Mouse (Mus musculus) heart, adult 2 months (tissue): ENCODE measurements around the gene Alpl. TPM values are rescaled to one million over a fixed set of nuclear protein-coding genes. Genes with fewer than 3 reads are reported as not detected.

ENCODE experiments used
- DNase-seq, 2 experiments: peaks; one replicate each; pipeline ENCODE4 v3.0.0; 2021
- H3K27ac ChIP-seq: fragments of 200-600 bp; 2 replicates; pipeline ENCODE4 v1.8.1; 2022
- H3K27me3 ChIP-seq: fragments of 200-500 bp; 2 replicates; pipeline ENCODE4 v1.6.1; 2012; ENCODE audit warnings: mild to moderate bottlenecking, low read length, inconsistent platforms, mixed read lengths; ENCODE audit not compliant: control insufficient read depth, insufficient read depth
- H3K36me3 ChIP-seq: fragments of 200-500 bp; 2 replicates; pipeline ENCODE4 v1.6.1; 2012; ENCODE audit warnings: low read length, inconsistent platforms; ENCODE audit not compliant: control insufficient read depth, insufficient read depth
- H3K4me1 ChIP-seq: fragments of 200-500 bp; 2 replicates; pipeline ENCODE4 v1.6.1; 2011; ENCODE audit warnings: low read length; ENCODE audit not compliant: control insufficient read depth, insufficient read depth
- H3K4me3 ChIP-seq: fragments of 200-600 bp; 2 replicates; pipeline ENCODE4 v1.8.1; 2022
- H3K79me2 ChIP-seq: fragments of 200-500 bp; replicated peaks from 2 replicates; pipeline ENCODE4 v1.6.1; 2012; ENCODE audit warnings: mild to moderate bottlenecking, inconsistent platforms, low read length, moderate library complexity, mixed read lengths; ENCODE audit not compliant: control insufficient read depth, insufficient read depth
- H3K9ac ChIP-seq: fragments of 200-500 bp; 2 replicates; pipeline ENCODE4 v1.6.1; 2012; ENCODE audit warnings: low read depth, mild to moderate bottlenecking, control low read depth, inconsistent platforms, low read length, mixed read lengths
- CTCF ChIP-seq: fragments of 200-600 bp; IDR thresholded peaks from 2 replicates; pipeline ENCODE4 v1.8.1; 2022; ENCODE audit warnings: antibody characterized with exemption, mild to moderate bottlenecking, moderate library complexity
- EP300 ChIP-seq: fragments of 200-500 bp; IDR thresholded peaks from 2 replicates; pipeline ENCODE4 v1.6.1; 2011; ENCODE audit warnings: low read depth, low read length, control low read depth; ENCODE audit not compliant: insufficient read depth
- POLR2A ChIP-seq: fragments of 200-500 bp; IDR thresholded peaks from 2 replicates; pipeline ENCODE4 v1.6.1; 2011; ENCODE audit warnings: mild to moderate bottlenecking, low read depth, low read length, control low read depth; ENCODE audit not compliant: insufficient read depth
- WGBS: fragments of 180-500 bp; shearing (Covaris S2); methylation state at CpG from one replicate; pipeline ENCODE4 v1.1.7; 2018; 5-methylcytosine and 5-hydroxymethylcytosine counted together
- intact Hi-C: fragments of 180-260 bp; cut with DNase I; formaldehyde crosslinking; loops from one replicate; pipeline ENCODE4 v1.15.1; 2025
- polyA plus RNA-seq: library from polyadenylated mRNA; depleted of rRNA; stranded (reverse); fragments of >200 nt; gene quantifications from 2 replicates; pipeline ENCODE4 v1.2.3, GENCODE M21; 2012
- total RNA-seq, 2 experiments: library from RNA; stranded (reverse); gene quantifications; 2 replicates each; pipeline ENCODE4 v1.2.3; 2021

Alpl gene
- total and polyA plus RNA-seq, 3 experiments, result 33.2 to 64.8 (median 55.6) TPM

- Histone ChIP-seq H3K27me3 (no peaks in the 10 kb centered on the region), H3K36me3 (no peaks in the 10 kb centered on the region), H3K79me2 (no peaks in the 10 kb centered on the region), H3K27ac (no peak overlapping the region), H3K9ac (no peak overlapping the region), H3K4me1 (peaks cover 7% of the 10 kb centered on the region), H3K4me3 (no peak overlapping the region)
- DNase-seq, result peak in 1 of 2 experiments; percentile 39
- TF ChIP-seq POLR2A, result no peak
- TF ChIP-seq CTCF, result no peak
- no peak for TF ChIP-seq EP300
- 48% methylated on average over 7 of the region's 7 CpGs for WGBS
- intact Hi-C loops, result no loop called here
Observed at GRCm38 (mm10) chr4:137765554-137765971, 30.6 kb downstream of the Alpl start.

DNA sequence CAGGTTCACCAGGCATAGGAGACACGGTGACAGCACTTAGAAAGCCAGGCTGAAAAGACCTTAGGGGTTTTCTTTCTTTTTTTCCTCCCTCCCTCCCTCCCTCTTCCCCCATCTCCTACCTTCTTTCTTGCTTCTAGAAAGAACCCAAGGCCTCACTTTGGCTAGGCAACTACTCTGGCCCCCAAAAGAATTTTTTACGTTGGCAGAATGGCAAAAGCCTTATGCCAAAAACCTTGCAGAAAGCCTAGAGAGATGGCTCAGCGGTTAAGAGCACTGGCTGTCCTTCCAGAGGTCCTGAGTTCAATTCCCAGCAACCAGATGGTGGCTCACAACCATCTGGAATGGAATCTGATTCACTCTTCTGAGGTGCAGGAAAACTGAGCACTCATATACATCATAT is 31.6 kb downstream of the Alpl start:
- no peak overlapping the region for H3K9ac ChIP-seq
- H3K27me3 ChIP-seq, result no peaks in the 10 kb centered on the region
- 70% methylated on average over 3 of the region's 3 CpGs for WGBS
- H3K4me3 ChIP-seq, result no peak overlapping the region
- peaks cover 3% of the 10 kb centered on the region for H3K4me1 ChIP-seq
- no peaks in the 10 kb centered on the region for H3K79me2 ChIP-seq
- H3K36me3 ChIP-seq, result no peaks in the 10 kb centered on the region
- H3K27ac ChIP-seq, result no peak overlapping the region
- no peak for DNase-seq
- TF ChIP-seq CTCF, result no peak
- no peak for TF ChIP-seq EP300
- no peak for TF ChIP-seq POLR2A
- intact Hi-C loops, result no loop called here

- no peaks in the 10 kb centered on the region for H3K36me3 ChIP-seq
- intact Hi-C loops, result no loop called here
- no peaks in the 10 kb centered on the region for H3K27me3 ChIP-seq
- H3K4me1 ChIP-seq, result peaks cover 2% of the 10 kb centered on the region
- H3K27ac ChIP-seq, result no peak overlapping the region
- H3K9ac ChIP-seq, result no peak overlapping the region
- H3K79me2 ChIP-seq, result no peaks in the 10 kb centered on the region
- TF ChIP-seq POLR2A (no peak), CTCF (no peak), EP300 (no peak)
- no peak overlapping the region for H3K4me3 ChIP-seq
- DNase-seq, result no peak
- 55% methylated on average over 8 of the region's 8 CpGs for WGBS
Observed at GRCm38 (mm10) chr4:137763920-137764495, 32.2 kb downstream of the Alpl start.

DNA sequence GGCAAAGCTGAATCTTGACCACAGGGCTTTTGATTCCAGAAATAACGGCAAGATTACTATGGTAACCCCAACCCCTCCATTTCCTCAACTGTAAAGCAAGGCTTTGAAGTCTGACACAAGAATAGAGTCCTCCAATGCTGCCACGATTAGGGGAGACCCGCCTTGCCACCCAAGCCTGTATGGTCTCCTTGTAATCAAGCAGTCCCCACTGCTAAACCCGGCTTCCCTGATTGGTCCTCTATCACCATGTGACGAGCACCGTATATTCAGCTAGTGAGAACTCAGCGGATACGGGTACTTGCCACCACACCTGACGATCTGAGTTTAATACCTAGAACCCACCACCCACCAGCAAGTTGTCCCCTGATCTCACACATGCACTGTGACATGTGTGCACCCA is 33.3 kb downstream of the Alpl start:
- no peak overlapping the region for H3K4me3 ChIP-seq
- no peaks in the 10 kb centered on the region for H3K27me3 ChIP-seq
- H3K27ac ChIP-seq, result no peak overlapping the region
- no peaks in the 10 kb centered on the region for H3K79me2 ChIP-seq
- no peak for TF ChIP-seq POLR2A
- TF ChIP-seq EP300, result no peak
- TF ChIP-seq CTCF, result no peak
- WGBS, result 83% methylated on average over 9 of the region's 9 CpGs
- no peak overlapping the region for H3K9ac ChIP-seq
- peaks cover 2% of the 10 kb centered on the region; the same call in 1 of the 2 replicates for H3K4me1 ChIP-seq
- H3K36me3 ChIP-seq, result no peaks in the 10 kb centered on the region
- no peak for DNase-seq
- intact Hi-C loops, result no loop called here

DNA sequence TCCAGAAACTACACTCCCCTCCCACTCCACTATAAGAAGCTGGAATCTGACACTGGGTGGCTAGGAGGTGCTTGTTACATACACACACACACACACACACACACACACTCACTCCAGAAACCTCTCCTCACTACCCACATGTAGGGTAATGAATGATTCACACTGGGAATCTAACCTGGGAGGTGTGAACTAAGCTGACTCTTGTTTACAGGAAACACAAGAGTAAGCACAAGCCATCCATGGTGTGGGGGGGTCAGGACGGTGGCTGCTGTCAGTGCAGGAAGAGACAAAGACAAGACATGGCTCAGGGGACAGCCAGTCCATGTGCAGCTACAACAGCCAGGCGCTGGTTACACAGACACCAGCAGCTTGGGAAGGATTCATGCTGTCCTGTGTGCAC is 41.7 kb downstream of the Alpl start:
- WGBS, result 55% methylated on average over 2 of the region's 2 CpGs
- H3K9ac ChIP-seq, result no peak overlapping the region
- H3K4me3 ChIP-seq, result no peak overlapping the region
- peaks cover 2% of the 10 kb centered on the region; the same call in 1 of the 2 replicates for H3K4me1 ChIP-seq
- TF ChIP-seq EP300 (no peak), CTCF (no peak), POLR2A (no peak)
- no peaks in the 10 kb centered on the region for H3K36me3 ChIP-seq
- no peak for DNase-seq
- intact Hi-C loops, result no loop called here
- H3K27ac ChIP-seq, result no peak overlapping the region
- no peaks in the 10 kb centered on the region for H3K27me3 ChIP-seq
- no peaks in the 10 kb centered on the region for H3K79me2 ChIP-seq

GRCm38 (mm10) chr4:137753199-137753598 is 43.0 kb downstream of the Alpl start:
- H3K4me1 ChIP-seq, result peaks cover 2% of the 10 kb centered on the region; the same call in 1 of the 2 replicates
- intact Hi-C loops, result no loop called here
- H3K27ac ChIP-seq, result no peak overlapping the region
- no peak overlapping the region for H3K4me3 ChIP-seq
- no peaks in the 10 kb centered on the region for H3K79me2 ChIP-seq
- no peaks in the 10 kb centered on the region for H3K27me3 ChIP-seq
- 87% methylated on average over 7 of the region's 7 CpGs for WGBS
- no peak overlapping the region for H3K9ac ChIP-seq
- TF ChIP-seq POLR2A, result no peak
- no peak for TF ChIP-seq EP300
- TF ChIP-seq CTCF, result no peak
- no peak for DNase-seq
- no peaks in the 10 kb centered on the region for H3K36me3 ChIP-seq
